Mouse (Mus musculus) myocyte (in vitro differentiated cells): ENCODE results near the gene BC100530. TPM values are rescaled to one million over a fixed set of nuclear protein-coding genes. Genes with fewer than 3 reads are reported as not detected.
"Not testable (repeated sequence)": the region's sequence is repeated elsewhere in the genome, so short reads cannot be mapped to it uniquely, and the experiment has no call there.

Source experiments
- H3K27me3 ChIP-seq: one replicate; pipeline ENCODE4 v1.6.1; 2011; ENCODE audit not compliant: control insufficient read depth, insufficient read depth, insufficient read length
- H3K36me3 ChIP-seq: one replicate; pipeline ENCODE4 v1.6.1; 2011; ENCODE audit not compliant: control insufficient read depth, insufficient read depth
- H3K4me2 ChIP-seq: one replicate; pipeline ENCODE4 v1.6.1; 2011; ENCODE audit warnings: low read depth, control low read depth
- H3K4me3 ChIP-seq: one replicate; pipeline ENCODE4 v1.5.1; 2011; ENCODE audit warnings: mild to moderate bottlenecking, control low read depth, moderate library complexity
- H3K79me2 ChIP-seq: one replicate; pipeline ENCODE4 v1.6.1; 2011; ENCODE audit not compliant: control insufficient read depth, insufficient read depth
- H3ac ChIP-seq: one replicate; pipeline ENCODE4 v1.6.1; 2011; ENCODE audit not compliant: control insufficient read depth, insufficient read length
- CEBPB ChIP-seq: IDR thresholded peaks from 2 replicates; pipeline ENCODE4 v1.6.1; 2011; ENCODE audit warnings: mild to moderate bottlenecking, moderate library complexity; ENCODE audit not compliant: poor library complexity, insufficient read depth, severe bottlenecking
- E2F4 ChIP-seq: IDR thresholded peaks from one replicate; pipeline ENCODE4 v1.6.1; 2011; ENCODE audit warnings: mild to moderate bottlenecking, control low read depth, moderate library complexity; ENCODE audit not compliant: insufficient read depth
- MAX ChIP-seq: IDR thresholded peaks from one replicate; pipeline ENCODE4 v1.6.1; 2011; ENCODE audit warnings: low read depth, mild to moderate bottlenecking, control low read depth
- MYOD1 ChIP-seq, 3 experiments: IDR thresholded peaks; one replicate each; pipeline ENCODE4 v1.6.1; 2011; ENCODE audit warnings: control low read depth in 2 of 3, low read depth in 2 of 3, mild to moderate bottlenecking in 2 of 3, moderate library complexity in 1 of 3; ENCODE audit not compliant: insufficient read length in 2 of 3, control insufficient read depth in 1 of 3
- MYOG ChIP-seq, 3 experiments: IDR thresholded peaks; one replicate each; pipeline ENCODE4 v1.6.1; 2011; ENCODE audit warnings: control low read depth in 2 of 3, low read depth in 2 of 3, mild to moderate bottlenecking in 2 of 3; ENCODE audit not compliant: insufficient read length in 2 of 3, control insufficient read depth in 1 of 3, insufficient read depth in 1 of 3
- POLR2A ChIP-seq: IDR thresholded peaks from one replicate; pipeline ENCODE4 v1.6.1; 2011; ENCODE audit warnings: low read depth, mild to moderate bottlenecking, control low read depth, moderate library complexity; ENCODE audit not compliant: insufficient read length
- POLR2AphosphoS2 ChIP-seq: IDR thresholded peaks from one replicate; pipeline ENCODE4 v1.6.1; 2011; ENCODE audit warnings: low read depth, control low read depth; ENCODE audit not compliant: insufficient read length
- REST ChIP-seq: IDR thresholded peaks from one replicate; pipeline ENCODE4 v1.6.1; 2011; ENCODE audit warnings: mild to moderate bottlenecking, control low read depth, moderate library complexity; ENCODE audit not compliant: insufficient read depth, insufficient read length
- SRF ChIP-seq: IDR thresholded peaks from one replicate; pipeline ENCODE4 v1.6.1; 2011; ENCODE audit warnings: low read depth; ENCODE audit not compliant: control insufficient read depth, insufficient read length
- TCF12 ChIP-seq: IDR thresholded peaks from one replicate; pipeline ENCODE4 v1.6.1; 2011; ENCODE audit warnings: mild to moderate bottlenecking, control low read depth; ENCODE audit not compliant: poor library complexity, insufficient read depth, severe bottlenecking
- TCF3 ChIP-seq: IDR thresholded peaks from one replicate; pipeline ENCODE4 v1.6.1; 2011; ENCODE audit warnings: low read depth, control low read depth; ENCODE audit not compliant: insufficient read length
- USF1 ChIP-seq: IDR thresholded peaks from one replicate; pipeline ENCODE4 v1.6.1; 2011; ENCODE audit warnings: low read depth, mild to moderate bottlenecking, control low read depth, moderate library complexity
- polyA plus RNA-seq: library from polyadenylated mRNA; unstranded; fragments of >200 nt; fragmentation: generic; extraction: Trizol; gene quantifications from one replicate; pipeline ENCODE4 v1.2.1, GENCODE M21; 2012; ENCODE audit warnings: missing spikeins

The BC100530 gene
- polyA plus RNA-seq, 1 experiment, result not detected

GRCm38 (mm10) chr16:36319286-36319685 lies 48.3 kb downstream of the BC100530 start:
- Histone ChIP-seq H3K27me3 (no peaks in the 10 kb centered on the region), H3ac (no peak overlapping the region), H3K36me3 (no peaks in the 10 kb centered on the region), H3K4me3 (no peak overlapping the region), H3K79me2 (no peaks in the 10 kb centered on the region), H3K4me2 (no peak overlapping the region)
- TF ChIP-seq SRF (no peak), POLR2AphosphoS2 (no peak), MYOD1 (IDR thresholded peaks at IDR 0.05; ENCODE audit: control insufficient read depth in 1 of 3, insufficient read length in 2 of 3, low read depth in 2 of 3) (no peak), E2F4 (no peak), USF1 (no peak), CEBPB (no peak), MAX (no peak), POLR2A (no peak), TCF3 (no peak), TCF12 (no peak), MYOG (IDR thresholded peaks at IDR 0.05; ENCODE audit: control insufficient read depth in 1 of 3, insufficient read depth in 1 of 3, insufficient read length in 2 of 3, low read depth in 2 of 3) (no peak), REST (no peak)

GRCm38 (mm10) chr16:36316111-36316510 lies 51.4 kb downstream of the BC100530 start:
- not testable (repeated sequence) for H3ac ChIP-seq, H3K79me2 ChIP-seq, H3K36me3 ChIP-seq, H3K4me2 ChIP-seq, H3K27me3 ChIP-seq, H3K4me3 ChIP-seq

Other genes starting within 250 kb of the BC100530 start
- gene Csta1, start 236.5 kb downstream of the BC100530 start, polyA plus RNA-seq, result not detected
- not detected for gene Stfa2l1, start 210.9 kb downstream of the BC100530 start, polyA plus RNA-seq
- not detected for gene Gm5483, start 183.5 kb downstream of the BC100530 start, polyA plus RNA-seq
- gene Gm5416, start 157.3 kb downstream of the BC100530 start, polyA plus RNA-seq, result not detected
- not detected for gene 2010005H15Rik, start 146.3 kb downstream of the BC100530 start, polyA plus RNA-seq
- gene Stfa1, start 90.8 kb downstream of the BC100530 start, polyA plus RNA-seq, result not detected
- gene BC117090, start 33.4 kb downstream of the BC100530 start, polyA plus RNA-seq, result not detected
- gene Stfa2, start 40.7 kb upstream of the BC100530 start, polyA plus RNA-seq, result not detected
- gene Stfa3, start 87.6 kb upstream of the BC100530 start, polyA plus RNA-seq, result not detected
- gene Casr, start 194.4 kb upstream of the BC100530 start, polyA plus RNA-seq, result 0.08 TPM